Comparison of ENCODE assay signal across 8 mouse cellular contexts in the genomic region with DNA sequence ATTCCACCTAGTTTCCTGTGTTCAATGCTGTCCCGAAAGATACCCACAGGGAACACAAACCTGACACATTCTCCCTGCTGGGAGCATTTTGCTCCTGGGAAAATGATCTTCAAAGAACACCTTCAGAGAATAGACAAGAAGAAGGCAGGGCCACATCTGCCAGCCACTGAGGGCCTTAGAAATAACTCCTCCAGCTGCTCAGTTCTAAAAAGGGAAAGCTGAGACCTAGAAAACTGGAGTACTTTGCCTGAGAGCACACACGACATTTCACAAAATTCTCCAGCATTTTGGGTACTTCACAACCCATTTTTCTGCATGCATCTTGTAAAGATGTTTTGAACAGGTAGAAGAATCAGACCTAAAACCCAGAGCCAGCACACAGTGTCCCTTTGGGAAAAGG.
"Had no signal": no experiment of that assay in that cellular context is flagged by ENCODE, and none has a peak within 500 bp of the region (broad histone marks: within the 10 kb centered on the region; RNA-seq: fewer than 3 reads in every experiment).

No protein-coding gene starts in this region.

- DNase-seq: kidney, adult 11 months; kidney, adult 9 months; kidney, postnatal 4 days; lung, adult 2 months; lung, postnatal 36 days; right cerebral cortex, postnatal 14 days; thymus, adult 2 months; thymus, postnatal 25 days had no signal
